Mouse (Mus musculus): ENCODE results near the gene Celf2.

Celf2 gene

GRCm38 (mm10) chr2:6739998-6740668, 769.2 kb downstream of the Celf2 start:
- DNase-seq (ENCODE audit: extremely low read depth, low read depth), result no peak

GRCm38 (mm10) chr2:6732026-6732425, 777.3 kb downstream of the Celf2 start:
- DNase-seq (ENCODE audit: extremely low read depth, low read depth), result no peak

- DNase-seq (ENCODE audit: extremely low read depth, low read depth), result no peak
Observed at GRCm38 (mm10) chr2:6730860-6731259, 778.5 kb downstream of the Celf2 start.

- no peak for DNase-seq (ENCODE audit: extremely low read depth, low read depth)
Observed at GRCm38 (mm10) chr2:6729984-6730383, 779.4 kb downstream of the Celf2 start.

- no peak for DNase-seq (ENCODE audit: extremely low read depth, low read depth)
Observed at GRCm38 (mm10) chr2:6728840-6729252, 780.5 kb downstream of the Celf2 start.

GRCm38 (mm10) chr2:6727366-6727765, 782.0 kb downstream of the Celf2 start:
- DNase-seq (ENCODE audit: extremely low read depth, low read depth), result no peak

GRCm38 (mm10) chr2:6726071-6726470, 783.3 kb downstream of the Celf2 start:
- DNase-seq (ENCODE audit: extremely low read depth, low read depth), result no peak

GRCm38 (mm10) chr2:6723602-6724001, 785.8 kb downstream of the Celf2 start:
- peak; percentile 92 for DNase-seq (ENCODE audit: extremely low read depth, low read depth)

GRCm38 (mm10) chr2:6721460-6722401, 787.6 kb downstream of the Celf2 start:
- DNase-seq (ENCODE audit: extremely low read depth, low read depth), result peak; percentile 72

GRCm38 (mm10) chr2:6720753-6721459, 788.5 kb downstream of the Celf2 start:
- no peak for DNase-seq (ENCODE audit: extremely low read depth, low read depth)

- DNase-seq (ENCODE audit: extremely low read depth, low read depth), result no peak
Observed at GRCm38 (mm10) chr2:6718864-6719263, 790.5 kb downstream of the Celf2 start.

GRCm38 (mm10) chr2:6717953-6718352, 791.4 kb downstream of the Celf2 start:
- no peak for DNase-seq (ENCODE audit: extremely low read depth, low read depth)

- no peak for DNase-seq (ENCODE audit: extremely low read depth, low read depth)
Observed at GRCm38 (mm10) chr2:6715562-6715961, 793.8 kb downstream of the Celf2 start.

GRCm38 (mm10) chr2:6713529-6713928, 795.8 kb downstream of the Celf2 start:
- DNase-seq (ENCODE audit: extremely low read depth, low read depth), result no peak

GRCm38 (mm10) chr2:6710687-6711430, 798.5 kb downstream of the Celf2 start:
- peak; percentile 88 for DNase-seq (ENCODE audit: extremely low read depth, low read depth)

GRCm38 (mm10) chr2:6707959-6708519, 801.3 kb downstream of the Celf2 start:
- DNase-seq (ENCODE audit: extremely low read depth, low read depth), result no peak

- peak; percentile 69 for DNase-seq (ENCODE audit: extremely low read depth, low read depth)
Observed at GRCm38 (mm10) chr2:6707276-6707675, 802.1 kb downstream of the Celf2 start.

GRCm38 (mm10) chr2:6705929-6706739, 803.2 kb downstream of the Celf2 start:
- no peak for DNase-seq (ENCODE audit: extremely low read depth, low read depth)

GRCm38 (mm10) chr2:6705475-6705874, 803.9 kb downstream of the Celf2 start:
- DNase-seq (ENCODE audit: extremely low read depth, low read depth), result no peak

- DNase-seq (ENCODE audit: extremely low read depth, low read depth), result no peak
Observed at GRCm38 (mm10) chr2:6704804-6705203, 804.6 kb downstream of the Celf2 start.
